Mouse (Mus musculus): ENCODE data around the gene Vstm2b. TPM values are rescaled to one million over a fixed set of nuclear protein-coding genes. Genes with fewer than 3 reads are reported as not detected.

Vstm2b gene
- 0.11 TPM in 1 of 2 replicates, not detected in the other for polyA plus RNA-seq (2015; fragmentation: Nextera tagmentation; extraction: Ambion mirVana)

DNA sequence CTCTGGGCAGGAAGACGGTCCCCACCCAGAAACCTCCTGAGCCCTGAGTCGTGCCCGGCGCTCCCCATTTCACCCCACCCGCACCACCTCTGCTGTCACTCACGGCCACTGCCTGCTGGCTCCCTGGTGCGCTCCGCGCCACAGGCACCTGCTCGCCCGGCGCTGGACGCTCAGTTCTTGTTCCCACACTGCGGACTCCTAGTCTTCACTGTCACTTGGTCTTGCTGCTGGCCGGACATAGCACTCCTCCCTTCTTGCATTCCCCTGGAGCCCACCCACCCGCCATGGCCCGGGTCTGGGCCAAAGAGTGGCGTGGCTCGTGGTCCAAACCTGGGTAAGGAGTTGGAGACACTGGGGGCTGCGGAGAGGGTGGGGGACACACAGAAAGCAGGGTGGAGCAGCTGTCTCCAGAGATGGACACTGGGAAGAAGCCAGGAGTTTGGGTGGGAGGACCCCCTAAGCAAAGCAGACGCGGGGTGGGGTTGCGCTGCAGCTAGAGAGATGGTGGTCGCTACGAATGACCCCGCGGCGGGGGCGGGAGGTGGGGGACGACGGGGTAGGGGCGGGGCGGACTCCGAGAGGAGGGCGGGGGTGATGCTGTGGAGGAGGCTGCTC lies at the start of gene Vstm2b:
Gene Vstm2b, plus strand, starts transcription at position 233 of the 615 bp plus-strand sequence.

Other genes starting within 250 kb of the Vstm2b start
- not detected in 2 replicates for gene 4930433I11Rik, start 89.2 kb downstream of the Vstm2b start, polyA plus RNA-seq (2015; fragmentation: Nextera tagmentation; extraction: Ambion mirVana)
- not detected in 2 replicates for gene Gm4884, start 134.4 kb downstream of the Vstm2b start, polyA plus RNA-seq (2015; fragmentation: Nextera tagmentation; extraction: Ambion mirVana)